Mouse (Mus musculus) liver, embryonic 11.5 days (tissue): ENCODE data around the gene Tmem52b. TPM values are rescaled to one million over a fixed set of nuclear protein-coding genes. Genes with fewer than 3 reads are reported as not detected.

Experiments
- ATAC-seq: fragments of 200-750 bp; cut with Nextera tagmentation; replicated peaks from 2 replicates; pipeline ENCODE4 v1.8.0; 2017; ENCODE audit warnings: moderate number of reproducible peaks, mild to moderate bottlenecking, moderate TSS enrichment, moderate library complexity; ENCODE audit not compliant: low FRiP score
- DNase-seq: peaks from one replicate; pipeline ENCODE4 v3.0.0-alpha.2; 2017; ENCODE audit warnings: low spot score
- H3K27ac ChIP-seq: fragments of 300-500 bp; sonication (generic); 2 replicates; pipeline ENCODE4 v1.5.1; 2014; ENCODE audit warnings: mild to moderate bottlenecking, low read depth, low read length, control low read depth
- H3K27me3 ChIP-seq: fragments of 300-500 bp; sonication (generic); replicated peaks from 2 replicates; pipeline ENCODE4 v1.6.1; 2014; ENCODE audit warnings: low read length, mixed read lengths; ENCODE audit not compliant: control insufficient read depth, insufficient read depth
- H3K36me3 ChIP-seq: fragments of 300-500 bp; sonication (generic); 2 replicates; pipeline ENCODE4 v1.6.1; 2014; ENCODE audit warnings: mild to moderate bottlenecking, low read length, moderate library complexity, mixed read lengths; ENCODE audit not compliant: control insufficient read depth, insufficient read depth
- H3K4me1 ChIP-seq: fragments of 300-500 bp; sonication (generic); replicated peaks from 2 replicates; pipeline ENCODE4 v1.6.1; 2014; ENCODE audit warnings: low read length, mixed read lengths; ENCODE audit not compliant: control insufficient read depth, insufficient read depth
- H3K4me2 ChIP-seq: fragments of 300-500 bp; sonication (generic); 2 replicates; pipeline ENCODE4 v1.6.1; 2014; ENCODE audit warnings: mild to moderate bottlenecking, control low read depth, moderate library complexity
- H3K4me3 ChIP-seq: fragments of 300-500 bp; sonication (generic); 2 replicates; pipeline ENCODE4 v1.5.1; 2014; ENCODE audit warnings: low read depth, low read length, control low read depth
- H3K9ac ChIP-seq: fragments of 300-500 bp; sonication (generic); 2 replicates; pipeline ENCODE4 v1.6.1; 2014; ENCODE audit warnings: low read depth, low read length, control low read depth
- H3K9me3 ChIP-seq: fragments of 300-500 bp; sonication (generic); 2 replicates; pipeline ENCODE4 v1.6.1; 2016; ENCODE audit warnings: low read length, inconsistent platforms, mixed read lengths; ENCODE audit not compliant: control insufficient read depth
- WGBS: fragments of 180-500 bp; shearing (Covaris S2); extraction: QIAGEN DNeasy Blood & Tissue Kit; methylation state at CpG from one replicate; pipeline ENCODE4 v1.1.7; 2014; 5-methylcytosine and 5-hydroxymethylcytosine counted together
- polyA plus RNA-seq: library from polyadenylated mRNA; unstranded; fragments of >200 nt; fragmentation: Nextera tagmentation; extraction: Ambion mirVana; gene quantifications from 2 replicates; pipeline ENCODE4 v1.2.1, GENCODE M21; 2014

Tmem52b gene
- polyA plus RNA-seq, 1 experiment from 2014 or later, result not detected

DNA sequence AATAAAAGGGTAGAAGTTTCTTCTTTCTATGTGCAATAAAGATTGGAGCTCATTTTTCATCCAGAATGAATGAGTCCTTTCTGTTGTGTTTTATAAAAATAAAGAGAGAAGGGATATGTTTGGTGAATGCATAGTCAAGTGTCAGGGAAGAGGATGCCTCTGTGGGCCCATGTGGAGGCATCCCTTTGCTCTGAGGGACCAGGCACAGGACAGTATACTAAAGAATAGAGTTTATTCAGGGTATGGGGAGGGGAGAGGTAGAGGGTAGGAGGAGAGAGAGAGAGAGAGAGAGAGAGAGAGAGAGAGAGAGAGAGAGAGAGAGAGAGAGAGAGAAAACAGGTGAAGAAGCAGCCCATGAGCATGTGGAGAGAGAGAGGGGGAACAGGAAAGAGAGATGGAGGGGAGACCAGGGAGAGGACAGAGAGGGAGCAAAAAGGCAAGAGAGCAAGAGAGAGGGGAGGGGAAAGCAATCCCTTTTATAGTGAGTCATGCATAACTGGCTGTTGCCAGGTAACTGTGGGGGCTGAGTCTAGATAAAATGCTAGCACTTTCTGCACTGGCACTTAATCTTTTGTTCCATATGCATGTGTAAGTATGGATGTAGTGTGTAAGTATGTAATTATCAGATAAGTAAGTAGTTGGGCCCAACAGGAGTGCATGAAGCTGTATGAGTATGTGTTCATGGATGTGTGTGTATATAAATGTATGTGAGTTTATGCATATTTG lies 45.1 kb downstream of the Tmem52b start:
- no peaks in the 10 kb centered on the region for H3K9me3 ChIP-seq
- H3K4me1 ChIP-seq, result peaks cover 7% of the 10 kb centered on the region
- no peaks in the 10 kb centered on the region for H3K27me3 ChIP-seq
- H3K4me2 ChIP-seq, result no peak overlapping the region
- H3K4me3 ChIP-seq, result no peak overlapping the region
- peak; percentile 90 for ATAC-seq
- DNase-seq, result no peak
- H3K27ac ChIP-seq, result no peak overlapping the region
- H3K36me3 ChIP-seq, result no peaks in the 10 kb centered on the region
- H3K9ac ChIP-seq, result no peak overlapping the region

DNA sequence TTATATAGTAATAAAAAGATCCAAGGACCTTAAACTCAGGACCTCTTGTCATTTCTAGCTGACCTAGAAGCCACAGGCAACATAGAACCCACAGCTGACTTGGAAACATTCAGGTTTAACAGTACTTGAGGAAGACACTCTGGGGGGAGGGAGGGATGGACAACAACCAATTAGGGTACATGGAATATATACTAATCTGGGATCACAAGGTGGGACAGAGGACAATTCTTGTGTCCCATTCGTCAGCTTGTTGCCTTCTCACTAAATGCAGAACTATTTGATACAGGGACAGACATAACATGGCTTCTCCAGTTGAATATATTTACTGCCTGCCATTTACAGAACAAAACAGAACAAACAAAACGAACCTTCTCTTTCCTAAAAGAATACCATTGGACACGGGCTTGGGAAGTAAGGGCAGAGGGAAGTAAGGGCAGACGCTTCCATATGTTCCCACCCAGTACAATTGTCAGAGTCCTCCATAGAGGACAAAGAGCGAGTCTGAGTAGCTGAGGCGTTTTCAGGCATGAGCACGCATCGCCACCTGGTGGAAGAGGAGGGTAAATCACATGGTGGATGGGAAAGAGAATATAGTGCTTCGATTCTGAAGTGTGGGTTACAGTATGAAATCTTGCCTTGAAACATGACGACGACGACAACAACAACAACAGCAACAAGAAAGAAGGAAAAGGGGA lies 46.7 kb downstream of the Tmem52b start:
- Histone ChIP-seq H3K4me1 (peaks cover 7% of the 10 kb centered on the region), H3K27ac (no peak overlapping the region), H3K4me3 (no peak overlapping the region), H3K4me2 (no peak overlapping the region), H3K9ac (no peak overlapping the region), H3K27me3 (no peaks in the 10 kb centered on the region), H3K9me3 (no peaks in the 10 kb centered on the region), H3K36me3 (no peaks in the 10 kb centered on the region)
- ATAC-seq (peak; percentile 69), DNase-seq (peak; percentile 66)
- 17% methylated on average over 12 of the region's 12 CpGs for WGBS

- DNase-seq (no peak), ATAC-seq (no peak)
- Histone ChIP-seq H3K9ac (no peak overlapping the region), H3K27me3 (no peaks in the 10 kb centered on the region), H3K36me3 (no peaks in the 10 kb centered on the region), H3K4me3 (no peak overlapping the region), H3K4me2 (no peak overlapping the region), H3K4me1 (peaks cover 7% of the 10 kb centered on the region), H3K9me3 (no peaks in the 10 kb centered on the region), H3K27ac (no peak overlapping the region)
- WGBS, result 53% methylated on average over 4 of the region's 4 CpGs
Measured at GRCm38 (mm10) chr6:129559641-129560027, 47.3 kb downstream of the Tmem52b start.

DNA sequence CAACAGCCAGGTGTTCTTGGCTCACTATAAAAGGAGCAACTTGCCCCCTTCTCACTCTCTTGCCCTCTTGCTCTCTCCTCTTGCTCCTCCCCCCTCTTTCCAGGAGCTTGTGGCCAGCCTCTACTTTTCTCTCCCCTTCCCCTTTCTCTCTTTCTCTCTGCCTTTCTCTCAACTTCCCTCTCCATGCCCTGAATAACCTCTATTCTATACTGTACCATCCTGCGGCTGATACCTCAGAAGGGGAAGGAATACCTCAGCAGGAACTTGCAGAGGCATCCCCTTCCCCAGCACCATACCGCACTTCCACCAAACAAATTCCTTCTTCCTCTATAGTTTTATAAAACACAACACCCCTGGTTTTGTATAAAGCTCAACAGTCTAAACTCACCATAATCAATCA lies 52.9 kb downstream of the Tmem52b start:
- 53% methylated on average over 2 of the region's 2 CpGs for WGBS
- Histone ChIP-seq H3K27me3 (no peaks in the 10 kb centered on the region), H3K4me2 (no peak overlapping the region), H3K36me3 (no peaks in the 10 kb centered on the region), H3K9me3 (no peaks in the 10 kb centered on the region), H3K4me1 (no peaks in the 10 kb centered on the region), H3K4me3 (no peak overlapping the region), H3K9ac (no peak overlapping the region), H3K27ac (no peak overlapping the region)
- no peak for ATAC-seq
- no peak for DNase-seq

Other genes with a start within 250 kb of the Tmem52b start
- 0.96 and 1.1 TPM in 2 replicates for gene Cd69, start 237.1 kb upstream of the Tmem52b start, polyA plus RNA-seq
- not detected in 2 replicates for gene 4922502D21Rik, start 180.8 kb upstream of the Tmem52b start, polyA plus RNA-seq
- 1.7 and 2.7 TPM in 2 replicates for gene Clec12a, start 169.9 kb upstream of the Tmem52b start, polyA plus RNA-seq
- gene Clec12b, start 126.7 kb upstream of the Tmem52b start, polyA plus RNA-seq, result not detected in 2 replicates
- 39.2 and 39.8 TPM in 2 replicates for gene Clec1b, start 115.3 kb upstream of the Tmem52b start, polyA plus RNA-seq
- gene Clec9a, start 103.7 kb upstream of the Tmem52b start, polyA plus RNA-seq, result 0.56 and 0.67 TPM in 2 replicates
- 0.38 and 0.65 TPM in 2 replicates for gene Clec1a, start 60.6 kb upstream of the Tmem52b start, polyA plus RNA-seq
- 0.71 and 1.1 TPM in 2 replicates for gene Olr1, start 5.4 kb upstream of the Tmem52b start, polyA plus RNA-seq
- 16.6 and 17.7 TPM in 2 replicates for gene Gabarapl1, start 20.6 kb downstream of the Tmem52b start, polyA plus RNA-seq
- not detected in 2 replicates for gene Klre1, start 65.3 kb downstream of the Tmem52b start, polyA plus RNA-seq
- not detected in 2 replicates for gene Klrd1, start 79.2 kb downstream of the Tmem52b start, polyA plus RNA-seq
- gene Klrk1, start 111.3 kb downstream of the Tmem52b start, polyA plus RNA-seq, result not detected in 2 replicates
- not detected in 2 replicates for gene Klrc3, start 130.8 kb downstream of the Tmem52b start, polyA plus RNA-seq
- gene Klrc2, start 148.1 kb downstream of the Tmem52b start, polyA plus RNA-seq, result not detected in 2 replicates
- not detected in 2 replicates for gene Klrc1, start 166.4 kb downstream of the Tmem52b start, polyA plus RNA-seq
- not detected in 2 replicates for gene Klri1, start 204.6 kb downstream of the Tmem52b start, polyA plus RNA-seq
- not detected in 2 replicates for gene Klri2, start 227.9 kb downstream of the Tmem52b start, polyA plus RNA-seq